Mouse (Mus musculus) ES-E14 (cell line): ENCODE measurements at regions not wholly inside any gene's neighbourhood (a gene's known extent, or its start where the extent isn't known, plus 50 kb on each side); places are given as distances from the start of the nearest gene placed in this dataset.

ENCODE experiments used
- CHD2 ChIP-seq: IDR thresholded peaks from 2 replicates; pipeline ENCODE4 v1.6.1; 2014; ENCODE audit warnings: mild to moderate bottlenecking, low read depth, low read length, inconsistent platforms
- MAFK ChIP-seq: IDR thresholded peaks from 2 replicates; pipeline ENCODE4 v1.6.1; 2014; ENCODE audit warnings: mild to moderate bottlenecking, low read depth, low read length, inconsistent platforms; ENCODE audit not compliant: insufficient read depth
- ZNF384 ChIP-seq: IDR thresholded peaks from 2 replicates; pipeline ENCODE4 v1.6.1; 2012; ENCODE audit warnings: low read depth, low read length, inconsistent platforms

DNA sequence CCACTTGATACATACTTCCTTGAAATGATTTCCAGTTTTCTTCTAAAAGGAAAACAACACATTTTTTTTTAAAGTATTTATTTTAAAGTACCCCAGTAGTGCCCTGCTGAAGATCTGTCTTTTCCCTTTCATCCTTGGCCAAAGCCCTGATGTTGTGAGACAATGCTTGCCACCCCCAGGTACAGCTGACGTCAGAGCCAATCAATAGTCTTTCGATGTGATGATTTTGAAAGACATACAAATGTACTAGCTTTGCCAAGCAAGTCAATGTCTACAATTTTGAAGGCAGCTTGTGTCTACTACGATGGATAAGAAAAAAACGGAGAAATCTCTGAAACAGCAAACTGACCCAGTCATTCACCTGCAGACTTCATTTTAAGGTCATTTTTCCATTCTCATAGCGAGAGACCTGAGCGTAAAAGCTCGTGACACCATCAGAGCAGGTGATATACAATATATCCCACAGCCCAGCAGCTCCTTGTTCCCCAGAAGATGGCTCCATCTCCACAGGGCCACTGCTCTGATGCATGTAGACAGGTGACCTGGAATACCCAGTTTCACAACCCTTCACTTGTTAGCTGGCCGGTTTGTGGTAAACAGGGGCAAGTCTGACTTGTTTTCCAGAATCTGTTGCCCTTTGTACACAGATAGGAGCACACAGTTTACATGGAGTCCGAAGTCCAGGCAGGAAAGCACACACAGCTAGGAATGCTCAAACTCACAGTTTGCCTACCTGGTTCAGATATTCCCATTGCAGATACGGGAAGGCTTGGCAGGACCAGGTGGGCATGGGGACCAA, 129.0 kb downstream of the Irs2 start:
- TF ChIP-seq MAFK (no peak), ZNF384 (no peak), CHD2 (no peak)
